Mouse (Mus musculus) G1E (cell line): ENCODE data around the gene Entpd3.

Source experiments
- CTCF ChIP-seq: IDR thresholded peaks from 2 replicates; pipeline ENCODE4 v1.5.1; 2012; ENCODE audit warnings: low read depth, low read length, inconsistent platforms, mixed read lengths
- GATA1 ChIP-seq: IDR thresholded peaks from 2 replicates; pipeline ENCODE4 v1.6.1; 2012; ENCODE audit warnings: borderline replicate concordance, low read length, inconsistent platforms, mixed read lengths
- TAL1 ChIP-seq: conservative IDR thresholded peaks from 2 replicates; pipeline ENCODE4 v1.6.1; 2012; ENCODE audit warnings: low read depth, low read length, inconsistent platforms, mixed read lengths

DNA sequence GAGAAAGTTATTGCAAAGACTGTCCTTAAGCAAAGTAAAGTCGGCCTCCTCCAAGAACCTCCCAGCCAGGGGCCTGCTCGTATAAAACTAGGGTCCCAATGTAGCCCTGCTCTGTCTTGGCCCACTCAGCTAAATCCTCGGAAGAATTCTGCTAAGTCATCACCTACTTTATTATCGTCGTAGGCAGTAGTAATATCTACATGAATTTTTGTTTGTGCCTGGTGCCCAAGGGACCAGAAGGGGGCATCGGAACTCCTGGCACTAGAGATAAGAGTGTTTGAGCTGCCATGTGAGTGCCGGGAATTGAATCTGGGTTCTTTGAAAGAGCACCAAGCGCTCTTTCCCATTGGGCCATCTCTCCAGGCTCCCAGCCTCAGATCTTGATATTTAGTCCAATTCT, 11.7 kb upstream of the Entpd3 start:
- no peak for TF ChIP-seq CTCF
- TF ChIP-seq GATA1 = no peak
- TF ChIP-seq TAL1 = peak; percentile 69
